Mouse (Mus musculus) cerebellum, adult 2 months (tissue): ENCODE results near the gene Lsm4.

Experiments used
- CTCF ChIP-seq: fragments of 200-500 bp; IDR thresholded peaks from 2 replicates; pipeline ENCODE4 v1.5.1; 2011; ENCODE audit warnings: low read depth, mild to moderate bottlenecking, control low read depth, low read length, moderate library complexity, borderline replicate concordance; ENCODE audit not compliant: insufficient read depth
- POLR2A ChIP-seq: fragments of 200-500 bp; IDR thresholded peaks from 2 replicates; pipeline ENCODE4 v1.6.1; 2011; ENCODE audit warnings: low read length, control low read depth, borderline replicate concordance; ENCODE audit not compliant: insufficient read depth

GRCm38 (mm10) chr8:70629574-70630531 lies 43.2 kb upstream of the Lsm4 start:
- peak; percentile 65 for TF ChIP-seq POLR2A
- TF ChIP-seq CTCF = peak; percentile 100
